Mouse (Mus musculus): ENCODE measurements at regions not wholly inside any gene's neighbourhood (a gene's known extent, or its start where the extent isn't known, plus 50 kb on each side); places are given as distances from the start of the nearest gene placed in this dataset.

DNA sequence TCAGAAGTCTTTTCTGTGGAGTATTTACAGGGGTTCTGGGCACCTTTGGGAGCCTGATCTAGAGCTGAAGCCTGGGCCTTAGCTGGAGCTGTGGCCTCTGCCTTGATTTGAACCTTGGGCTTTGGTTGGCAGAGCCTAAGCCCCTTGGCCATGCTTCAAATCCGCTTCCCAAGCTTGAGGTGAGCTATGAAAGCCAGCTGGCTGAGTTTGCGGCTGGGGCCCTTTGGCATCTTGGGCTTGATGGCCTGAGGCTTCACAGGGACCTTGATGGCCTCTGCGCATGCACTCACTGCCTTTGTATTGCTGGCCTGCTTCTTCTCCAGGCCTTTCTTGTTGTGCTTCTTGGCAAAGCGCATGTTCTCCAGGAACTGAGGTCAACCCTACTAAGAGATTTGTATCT, 384.5 kb upstream of the Fam241a start:
- DNase-seq (no peak), ATAC-seq (no peak)
- no peaks in the 10 kb centered on the region for H3K9me3 ChIP-seq (ENCODE audit: low read length)
- no peak overlapping the region for H3K4me2 ChIP-seq (ENCODE audit: low read depth, low read length)
- no peak overlapping the region for H3K9ac ChIP-seq (replicated peaks)
- 83% methylated on average over 4 of the region's 4 CpGs for WGBS (ENCODE audit: insufficient replicate concordance)
- no peak overlapping the region for H3K27ac ChIP-seq (ENCODE audit: low read depth)
- TF ChIP-seq EP300 (IDR thresholded peaks at IDR 0.05; ENCODE audit: low read depth) (no peak), CTCF (IDR thresholded peaks at IDR 0.05; ENCODE audit: low read depth) (no peak)
- no peaks in the 10 kb centered on the region for H3K4me1 ChIP-seq (ENCODE audit: insufficient read depth)
- no peaks in the 10 kb centered on the region for H3K36me3 ChIP-seq (replicated peaks; ENCODE audit: insufficient read depth, low read length)
- no peaks in the 10 kb centered on the region for H3K27me3 ChIP-seq (ENCODE audit: insufficient read depth, low read length)
- no peak overlapping the region for H3K4me3 ChIP-seq (ENCODE audit: low read depth, low read length)

DNA sequence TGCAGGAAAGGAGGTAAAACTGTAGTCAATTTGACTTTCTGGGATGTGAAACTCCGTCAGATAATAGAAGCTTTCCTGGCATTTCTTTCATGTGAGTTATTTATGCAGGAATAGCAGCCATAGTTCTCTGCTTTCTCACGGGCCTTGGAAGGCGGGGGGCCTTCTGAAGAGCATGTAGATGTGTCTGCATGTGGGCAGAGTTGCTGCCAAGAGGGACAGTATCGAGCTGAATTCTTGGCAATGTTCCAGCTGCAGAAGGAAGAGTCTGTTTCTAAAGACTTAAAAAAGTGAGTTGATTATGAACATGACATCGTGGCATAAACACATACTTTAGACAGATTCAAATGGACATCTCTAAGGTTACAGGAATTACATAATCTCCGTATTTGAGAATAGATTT, 374.5 kb upstream of the Fam241a start:
- no peak overlapping the region for H3K27ac ChIP-seq (ENCODE audit: low read depth)
- no peaks in the 10 kb centered on the region for H3K36me3 ChIP-seq (replicated peaks; ENCODE audit: insufficient read depth, low read length)
- ATAC-seq (no peak), DNase-seq (no peak)
- H3K27me3 ChIP-seq (ENCODE audit: insufficient read depth, low read length): no peaks in the 10 kb centered on the region
- H3K4me1 ChIP-seq (ENCODE audit: insufficient read depth): no peaks in the 10 kb centered on the region
- 61% methylated on average over 6 of the region's 6 CpGs for WGBS (ENCODE audit: insufficient replicate concordance)
- no peak overlapping the region for H3K9ac ChIP-seq (replicated peaks)
- H3K4me2 ChIP-seq (ENCODE audit: low read depth, low read length): no peak overlapping the region
- H3K9me3 ChIP-seq (ENCODE audit: low read length): no peaks in the 10 kb centered on the region
- no peak overlapping the region for H3K4me3 ChIP-seq (ENCODE audit: low read depth, low read length)
- no peak for TF ChIP-seq EP300 (IDR thresholded peaks at IDR 0.05; ENCODE audit: low read depth)
- no peak for TF ChIP-seq CTCF (IDR thresholded peaks at IDR 0.05; ENCODE audit: low read depth)

DNA sequence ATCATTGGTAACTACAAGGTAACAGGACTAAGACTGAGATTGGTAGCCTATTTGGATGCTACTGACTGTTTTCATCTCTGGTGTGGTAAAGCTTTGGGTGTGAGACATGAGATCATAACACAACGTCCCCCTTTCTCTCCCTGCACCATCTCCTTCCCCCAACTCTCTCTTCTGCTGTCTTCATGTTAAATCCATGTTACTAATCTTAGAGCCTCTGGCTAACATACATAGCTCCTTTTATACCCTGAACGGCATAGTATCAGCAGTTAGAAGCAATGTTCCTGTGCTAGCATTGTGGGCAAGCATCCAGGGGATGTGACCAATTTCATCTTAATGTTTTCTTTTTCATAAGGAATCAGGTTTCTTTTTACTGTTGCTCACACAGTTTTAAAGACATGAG, 365.1 kb upstream of the Fam241a start:
- Histone ChIP-seq H3K4me1 (ENCODE audit: insufficient read depth) (no peaks in the 10 kb centered on the region), H3K4me3 (ENCODE audit: low read depth, low read length) (no peak overlapping the region), H3K27ac (ENCODE audit: low read depth) (no peak overlapping the region), H3K27me3 (ENCODE audit: insufficient read depth, low read length) (no peaks in the 10 kb centered on the region), H3K9me3 (ENCODE audit: low read length) (no peaks in the 10 kb centered on the region), H3K4me2 (ENCODE audit: low read depth, low read length) (no peak overlapping the region), H3K9ac (replicated peaks) (no peak overlapping the region), H3K36me3 (replicated peaks; ENCODE audit: insufficient read depth, low read length) (no peaks in the 10 kb centered on the region)
- 78% methylated on average over 2 of the region's 2 CpGs for WGBS (ENCODE audit: insufficient replicate concordance)
- TF ChIP-seq EP300 (IDR thresholded peaks at IDR 0.05; ENCODE audit: low read depth): no peak
- ATAC-seq (no peak), DNase-seq (no peak)

DNA sequence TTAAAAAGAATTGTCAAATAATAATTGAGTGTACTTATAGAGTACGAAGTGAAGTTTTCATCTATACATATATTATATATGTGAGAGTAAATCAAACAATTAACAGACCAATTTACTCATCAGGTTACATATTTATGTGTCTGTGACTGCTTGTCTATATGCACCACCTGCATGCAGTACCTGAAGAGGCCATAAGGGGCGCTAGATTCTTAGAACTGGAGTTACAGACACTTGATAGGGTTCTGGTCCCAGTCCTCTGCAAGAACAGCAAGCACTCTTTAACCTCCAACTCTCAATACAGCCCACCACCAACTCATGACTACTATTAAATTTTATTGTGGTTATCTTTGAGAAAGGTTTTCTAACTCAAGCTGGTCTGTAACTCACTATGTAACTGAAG, 351.7 kb upstream of the Fam241a start:
- H3K9me3 ChIP-seq (ENCODE audit: low read length): no peaks in the 10 kb centered on the region
- H3K27ac ChIP-seq (ENCODE audit: low read depth): no peak overlapping the region
- H3K9ac ChIP-seq (replicated peaks): no peak overlapping the region
- no peak for TF ChIP-seq EP300 (IDR thresholded peaks at IDR 0.05; ENCODE audit: low read depth)
- peak; percentile 39 for TF ChIP-seq CTCF (IDR thresholded peaks at IDR 0.05; ENCODE audit: low read depth)
- no peak overlapping the region for H3K4me2 ChIP-seq (ENCODE audit: low read depth, low read length)
- no peaks in the 10 kb centered on the region for H3K4me1 ChIP-seq (ENCODE audit: insufficient read depth)
- no peak for ATAC-seq
- H3K36me3 ChIP-seq (replicated peaks; ENCODE audit: insufficient read depth, low read length): no peaks in the 10 kb centered on the region
- DNase-seq: peak; percentile 16
- H3K27me3 ChIP-seq (ENCODE audit: insufficient read depth, low read length): no peaks in the 10 kb centered on the region
- no peak overlapping the region for H3K4me3 ChIP-seq (ENCODE audit: low read depth, low read length)
- WGBS (ENCODE audit: insufficient replicate concordance): 63% methylated on average over 2 of the region's 2 CpGs

DNA sequence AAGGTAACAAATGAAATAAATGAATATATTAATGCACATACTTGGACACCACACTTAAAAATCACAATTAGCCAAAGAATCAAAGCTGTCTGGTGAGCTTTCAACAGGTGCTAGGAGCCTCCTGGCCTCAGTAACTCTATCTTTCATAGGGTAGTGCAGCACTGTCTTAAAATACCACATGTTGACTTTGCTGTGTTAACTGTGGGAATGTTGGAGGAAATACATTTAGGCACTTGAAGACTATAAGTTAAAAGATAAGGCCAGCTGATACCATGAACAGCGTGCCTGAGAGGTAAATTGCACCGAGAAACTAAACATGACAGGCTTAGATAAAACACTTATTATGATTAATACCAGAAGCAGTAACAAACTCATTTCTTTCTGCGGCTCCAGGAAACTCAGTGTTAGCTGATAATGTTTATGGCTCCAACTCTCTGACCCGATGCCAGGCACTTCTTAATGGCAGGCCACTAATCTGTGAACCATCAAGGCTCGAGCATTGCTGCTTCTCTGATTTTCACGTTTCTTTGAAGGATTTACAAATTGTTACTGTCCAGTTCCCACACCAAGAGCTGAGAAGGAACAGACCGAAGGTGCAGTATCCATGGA, 343.8 kb upstream of the Fam241a start:
- H3K4me2 ChIP-seq (ENCODE audit: low read depth, low read length): no peak overlapping the region
- no peaks in the 10 kb centered on the region for H3K27me3 ChIP-seq (ENCODE audit: insufficient read depth, low read length)
- no peaks in the 10 kb centered on the region for H3K4me1 ChIP-seq (ENCODE audit: insufficient read depth)
- H3K4me3 ChIP-seq (ENCODE audit: low read depth, low read length): no peak overlapping the region
- DNase-seq: no peak
- no peaks in the 10 kb centered on the region for H3K9me3 ChIP-seq (ENCODE audit: low read length)
- ATAC-seq: no peak
- WGBS (ENCODE audit: insufficient replicate concordance): 35% methylated on average over 7 of the region's 7 CpGs
- H3K9ac ChIP-seq (replicated peaks): no peak overlapping the region
- H3K36me3 ChIP-seq (replicated peaks; ENCODE audit: insufficient read depth, low read length): no peaks in the 10 kb centered on the region
- TF ChIP-seq EP300 (IDR thresholded peaks at IDR 0.05; ENCODE audit: low read depth): no peak
- no peak for TF ChIP-seq CTCF (IDR thresholded peaks at IDR 0.05; ENCODE audit: low read depth)
- H3K27ac ChIP-seq (ENCODE audit: low read depth): no peak overlapping the region

DNA sequence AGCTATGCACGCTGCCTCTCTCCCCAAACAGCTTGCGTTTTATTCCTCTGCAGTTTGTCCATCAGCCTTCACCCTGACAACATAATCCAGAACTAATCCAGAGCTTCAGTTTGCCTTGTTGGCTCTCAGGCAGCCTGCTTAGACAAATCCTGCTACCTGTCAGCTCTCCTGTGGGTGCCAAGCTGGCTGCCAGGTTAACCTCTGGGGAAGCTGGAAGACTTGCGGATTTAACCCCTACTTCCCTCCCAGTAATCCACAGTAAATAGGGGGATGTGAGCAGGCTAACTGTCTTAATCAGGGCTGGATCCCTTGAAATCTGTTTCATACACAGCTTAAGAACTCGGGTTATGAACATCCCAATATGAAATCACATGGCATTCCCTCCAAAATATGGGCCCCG, 334.3 kb upstream of the Fam241a start:
- ATAC-seq (no peak), DNase-seq (no peak)
- whole genome bisulfite sequencing (ENCODE audit: insufficient replicate concordance): 71% methylated on average over 5 of the region's 5 CpGs
- Histone ChIP-seq H3K4me3 (ENCODE audit: low read depth, low read length) (no peak overlapping the region), H3K27ac (ENCODE audit: low read depth) (no peak overlapping the region), H3K9ac (replicated peaks) (no peak overlapping the region), H3K27me3 (ENCODE audit: insufficient read depth, low read length) (no peaks in the 10 kb centered on the region), H3K36me3 (replicated peaks; ENCODE audit: insufficient read depth, low read length) (no peaks in the 10 kb centered on the region), H3K4me1 (ENCODE audit: insufficient read depth) (no peaks in the 10 kb centered on the region), H3K4me2 (ENCODE audit: low read depth, low read length) (no peak overlapping the region), H3K9me3 (ENCODE audit: low read length) (no peaks in the 10 kb centered on the region)
- TF ChIP-seq EP300 (IDR thresholded peaks at IDR 0.05; ENCODE audit: low read depth) (no peak), CTCF (IDR thresholded peaks at IDR 0.05; ENCODE audit: low read depth) (no peak)
